Mouse (Mus musculus) myocyte (in vitro differentiated cells): ENCODE data around the gene Asb10.

Source experiments
- MYOD1 ChIP-seq, 3 experiments: IDR thresholded peaks; one replicate each; pipeline ENCODE4 v1.6.1; 2011; ENCODE audit warnings: control low read depth in 2 of 3, low read depth in 2 of 3, mild to moderate bottlenecking in 2 of 3, moderate library complexity in 1 of 3; ENCODE audit not compliant: insufficient read length in 2 of 3, control insufficient read depth in 1 of 3
- POLR2A ChIP-seq: IDR thresholded peaks from one replicate; pipeline ENCODE4 v1.6.1; 2011; ENCODE audit warnings: low read depth, mild to moderate bottlenecking, control low read depth, moderate library complexity; ENCODE audit not compliant: insufficient read length
- USF1 ChIP-seq: IDR thresholded peaks from one replicate; pipeline ENCODE4 v1.6.1; 2011; ENCODE audit warnings: low read depth, mild to moderate bottlenecking, control low read depth, moderate library complexity

GRCm38 (mm10) chr5:24500851-24501250, 39.9 kb downstream of the Asb10 start:
- TF ChIP-seq POLR2A: no peak
- TF ChIP-seq MYOD1 (IDR thresholded peaks at IDR 0.05; ENCODE audit: control insufficient read depth in 1 of 3, insufficient read length in 2 of 3, low read depth in 2 of 3): peak in 2 of 3 experiments; percentile 23 to 24
- no peak for TF ChIP-seq USF1
